Mouse (Mus musculus) hindbrain, embryonic 14.5 days (tissue): ENCODE measurements at regions not wholly inside any gene's neighbourhood (a gene's known extent, or its start where the extent isn't known, plus 50 kb on each side); places are given as distances from the start of the nearest gene placed in this dataset.
A peak's percentile ranks its signal among the peaks of the same experiment; 100 is the strongest.

Experiments
- ATAC-seq: fragments of 200-750 bp; cut with Nextera tagmentation; 2 replicates; pipeline ENCODE4 v1.8.0; 2017; ENCODE audit warnings: moderate number of reproducible peaks, mild to moderate bottlenecking, moderate TSS enrichment, moderate library complexity; ENCODE audit not compliant: low FRiP score
- DNase-seq: peaks from one replicate; pipeline ENCODE4 v3.0.0-alpha.2; 2015; ENCODE audit warnings: low spot score
- H3K27ac ChIP-seq: fragments of 300-500 bp; sonication (generic); 2 replicates; pipeline ENCODE4 v1.5.1; 2014; ENCODE audit warnings: mild to moderate bottlenecking, moderate library complexity
- H3K27me3 ChIP-seq: fragments of 300-500 bp; sonication (generic); 2 replicates; pipeline ENCODE4 v1.6.1; 2014; ENCODE audit warnings: mild to moderate bottlenecking, low read length, mixed read lengths; ENCODE audit not compliant: control insufficient read depth, insufficient read depth
- H3K36me3 ChIP-seq: fragments of 300-500 bp; sonication (generic); replicated peaks from 2 replicates; pipeline ENCODE4 v1.6.1; 2014; ENCODE audit not compliant: control insufficient read depth, insufficient read depth
- H3K4me1 ChIP-seq: fragments of 300-500 bp; sonication (generic); replicated peaks from 2 replicates; pipeline ENCODE4 v1.6.1; 2014; ENCODE audit warnings: antibody characterized with exemption, low read length, mixed read lengths; ENCODE audit not compliant: control insufficient read depth, insufficient read depth
- H3K4me2 ChIP-seq: fragments of 300-500 bp; sonication (generic); replicated peaks from 2 replicates; pipeline ENCODE4 v1.6.1; 2014; ENCODE audit warnings: mild to moderate bottlenecking, moderate library complexity
- H3K4me3 ChIP-seq: fragments of 300-500 bp; sonication (generic); replicated peaks from 2 replicates; pipeline ENCODE4 v1.5.1; 2014; ENCODE audit warnings: mild to moderate bottlenecking, low read length
- H3K9ac ChIP-seq: fragments of 300-500 bp; sonication (generic); 2 replicates; pipeline ENCODE4 v1.6.1; 2014
- H3K9me3 ChIP-seq: fragments of 300-500 bp; sonication (generic); 2 replicates; pipeline ENCODE4 v1.6.1; 2016; ENCODE audit warnings: low read length; ENCODE audit not compliant: control insufficient read depth
- WGBS: fragments of 180-500 bp; shearing (Covaris S2); extraction: QIAGEN DNeasy Blood & Tissue Kit; methylation state at CpG from one replicate; pipeline ENCODE4 v1.1.7; 2014; 5-methylcytosine and 5-hydroxymethylcytosine counted together

DNA sequence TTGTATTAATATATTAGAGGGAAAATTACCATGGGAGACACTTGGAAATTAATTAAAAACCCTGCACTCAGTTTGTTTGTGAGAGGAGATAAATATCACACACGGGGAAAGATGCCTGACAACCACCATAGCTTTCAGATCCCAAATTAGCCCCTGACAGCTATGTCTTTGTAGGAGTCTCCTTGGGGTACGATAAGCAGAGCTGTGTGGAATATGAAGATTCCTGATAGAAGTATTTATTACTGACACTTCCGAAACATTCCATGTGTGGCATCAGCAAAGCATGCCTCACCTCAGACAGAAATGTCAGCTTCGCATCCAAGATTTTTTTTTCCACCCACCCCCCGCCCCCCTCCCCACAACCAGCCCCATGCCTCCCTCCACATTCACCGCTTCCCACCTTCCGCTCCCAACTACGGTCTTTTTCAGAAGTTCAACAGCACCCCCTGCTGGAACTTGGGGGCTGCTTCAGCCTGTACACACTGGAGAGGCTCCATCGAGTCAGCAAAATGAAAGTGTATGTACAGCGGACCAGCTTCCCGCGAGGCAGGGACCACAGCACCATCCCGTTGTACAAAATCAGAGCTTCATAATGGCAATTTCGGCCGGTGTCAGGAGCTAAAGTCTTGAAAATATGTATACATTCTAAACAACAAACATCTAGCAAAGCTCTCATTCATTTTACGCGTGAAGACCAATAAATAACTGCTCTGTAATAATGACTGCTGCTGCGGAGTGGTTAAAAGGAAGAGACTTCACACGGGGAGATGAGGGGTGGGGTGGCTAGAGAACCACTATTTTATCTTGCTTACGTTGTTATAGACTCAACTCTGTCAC is 66.7 kb downstream of the Rwdd3 start:
- WGBS, result 23% methylated on average over 20 of the region's 20 CpGs
- peak overlapping the region; percentile 41; the same call in 1 of the 2 replicates for H3K9ac ChIP-seq
- H3K36me3 ChIP-seq, result no peaks in the 10 kb centered on the region
- peak; percentile 90 for DNase-seq
- peak; percentile 97 for ATAC-seq
- H3K4me1 ChIP-seq, result 0 out of 2 replicates have a peak, but pooled peaks cover 4% of the 10 kb centered on the region
- H3K4me2 ChIP-seq, result peak overlapping the region; percentile 41
- H3K9me3 ChIP-seq, result no peaks in the 10 kb centered on the region
- peak overlapping the region; percentile 47; the same call in 1 of the 2 replicates for H3K27ac ChIP-seq
- no peaks in the 10 kb centered on the region for H3K27me3 ChIP-seq
- no peak overlapping the region for H3K4me3 ChIP-seq

DNA sequence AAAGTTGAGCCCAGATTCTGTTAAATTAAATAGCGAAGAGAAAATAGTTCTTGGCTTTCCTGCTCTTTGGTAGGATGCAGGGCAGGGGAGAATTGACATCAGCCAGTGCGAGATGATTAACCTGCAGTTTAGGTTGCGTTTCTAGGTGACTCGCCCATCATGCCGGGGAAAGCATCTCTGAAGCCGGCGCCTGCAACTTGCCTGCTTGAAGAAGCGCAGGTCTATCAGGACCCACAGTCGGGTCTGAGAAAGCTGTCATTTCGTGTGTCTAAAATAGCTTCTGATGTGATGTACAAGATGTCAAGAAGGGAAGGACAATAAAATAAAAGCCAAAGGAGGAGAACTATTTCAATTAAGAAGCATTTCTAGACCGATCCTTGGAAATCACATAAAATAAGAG is 68.6 kb downstream of the Rwdd3 start:
- 66% methylated on average over 11 of the region's 11 CpGs for WGBS
- H3K4me3 ChIP-seq, result no peak overlapping the region
- no peak for ATAC-seq
- DNase-seq, result no peak
- H3K9me3 ChIP-seq, result no peaks in the 10 kb centered on the region
- 0 out of 2 replicates have a peak overlapping the region, but pooled peaks have one; percentile 2 for H3K4me2 ChIP-seq
- no peak overlapping the region for H3K27ac ChIP-seq
- H3K4me1 ChIP-seq, result 0 out of 2 replicates have a peak, but pooled peaks cover 4% of the 10 kb centered on the region
- no peaks in the 10 kb centered on the region for H3K36me3 ChIP-seq
- H3K27me3 ChIP-seq, result no peaks in the 10 kb centered on the region
- no peak overlapping the region for H3K9ac ChIP-seq

DNA sequence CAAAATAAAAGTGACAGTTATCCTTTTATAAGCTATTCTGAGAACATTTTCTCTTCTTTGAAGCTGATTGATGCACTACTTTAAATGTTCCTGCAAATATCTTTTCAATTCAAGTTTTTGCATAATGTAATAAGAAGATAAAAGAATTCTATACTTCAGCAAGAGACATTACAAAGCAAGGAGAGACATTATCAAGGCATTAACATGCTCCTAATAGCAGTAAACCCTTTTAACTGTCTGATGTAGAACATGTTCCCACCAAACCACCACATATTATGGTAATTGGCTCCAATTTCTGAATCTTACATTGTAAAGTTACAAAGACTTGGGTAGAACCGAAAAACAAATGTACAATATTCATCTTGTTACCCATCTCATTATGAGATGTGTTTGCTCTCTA is 69.4 kb downstream of the Rwdd3 start:
- ATAC-seq (no peak), DNase-seq (no peak)
- H3K27me3 ChIP-seq, result no peaks in the 10 kb centered on the region
- no peaks in the 10 kb centered on the region for H3K36me3 ChIP-seq
- H3K4me1 ChIP-seq, result 0 out of 2 replicates have a peak, but pooled peaks cover 4% of the 10 kb centered on the region
- no peak overlapping the region for H3K27ac ChIP-seq
- no peak overlapping the region for H3K4me2 ChIP-seq
- H3K4me3 ChIP-seq, result no peak overlapping the region
- H3K9ac ChIP-seq, result no peak overlapping the region
- H3K9me3 ChIP-seq, result no peaks in the 10 kb centered on the region
- 89% methylated on average over 1 of the region's 1 CpGs for WGBS

DNA sequence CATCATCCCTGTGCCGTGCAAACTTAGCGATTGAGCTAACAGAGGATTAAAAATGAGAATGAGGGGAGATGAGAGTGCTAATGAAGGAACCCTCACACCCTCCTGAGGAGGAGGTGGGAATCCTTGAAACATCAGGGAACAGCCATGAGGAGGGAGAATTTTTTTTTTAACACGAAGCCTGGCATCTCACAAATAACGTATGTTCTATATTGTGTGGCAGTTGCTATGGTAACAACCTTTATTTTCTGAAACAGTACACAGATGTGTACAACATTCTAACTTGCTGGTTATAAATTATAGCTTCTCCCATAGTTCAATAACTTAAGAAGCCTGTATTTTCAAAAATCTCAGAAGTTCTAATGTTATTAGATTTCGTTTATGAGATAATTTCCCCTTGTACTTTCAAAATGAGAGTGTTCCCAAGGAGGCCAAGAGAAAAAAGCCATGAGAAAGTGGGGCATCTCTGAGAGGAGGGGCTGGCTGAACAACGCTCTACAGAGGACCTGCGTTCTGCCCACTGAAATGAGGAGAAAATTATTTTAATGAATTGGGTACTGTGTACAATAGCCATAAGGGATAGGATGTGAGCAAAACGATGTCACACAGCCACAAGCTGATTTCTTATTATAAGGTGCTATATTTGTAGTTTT is 71.2 kb downstream of the Rwdd3 start:
- no peaks in the 10 kb centered on the region for H3K9me3 ChIP-seq
- H3K27me3 ChIP-seq, result no peaks in the 10 kb centered on the region
- DNase-seq (no peak), ATAC-seq (no peak)
- H3K4me1 ChIP-seq, result 0 out of 2 replicates have a peak, but pooled peaks cover 4% of the 10 kb centered on the region
- H3K27ac ChIP-seq, result no peak overlapping the region
- H3K4me2 ChIP-seq, result no peak overlapping the region
- no peak overlapping the region for H3K4me3 ChIP-seq
- no peak overlapping the region for H3K9ac ChIP-seq
- 59% methylated on average over 8 of the region's 8 CpGs for WGBS
- no peaks in the 10 kb centered on the region for H3K36me3 ChIP-seq

DNA sequence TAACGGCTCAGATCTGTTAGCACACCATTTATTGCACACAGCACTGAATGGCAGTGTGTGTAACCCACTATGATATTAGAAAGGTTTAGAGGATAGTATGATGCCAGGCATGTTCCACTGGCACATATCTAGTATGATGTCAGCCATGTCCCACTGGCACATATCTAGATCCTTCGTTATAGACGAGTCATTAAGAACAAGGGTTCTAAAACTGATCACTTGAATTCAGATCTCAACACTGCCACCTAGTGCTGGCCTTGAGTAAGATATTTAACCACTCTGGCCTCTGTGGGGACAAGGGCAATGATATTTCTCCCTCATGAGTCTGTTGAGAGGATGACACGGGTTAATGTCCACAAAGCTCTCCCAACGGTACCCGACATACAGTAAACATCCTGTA is 78.0 kb downstream of the Rwdd3 start:
- no peak for ATAC-seq
- no peaks in the 10 kb centered on the region for H3K4me1 ChIP-seq
- 49% methylated on average over 6 of the region's 6 CpGs for WGBS

DNA sequence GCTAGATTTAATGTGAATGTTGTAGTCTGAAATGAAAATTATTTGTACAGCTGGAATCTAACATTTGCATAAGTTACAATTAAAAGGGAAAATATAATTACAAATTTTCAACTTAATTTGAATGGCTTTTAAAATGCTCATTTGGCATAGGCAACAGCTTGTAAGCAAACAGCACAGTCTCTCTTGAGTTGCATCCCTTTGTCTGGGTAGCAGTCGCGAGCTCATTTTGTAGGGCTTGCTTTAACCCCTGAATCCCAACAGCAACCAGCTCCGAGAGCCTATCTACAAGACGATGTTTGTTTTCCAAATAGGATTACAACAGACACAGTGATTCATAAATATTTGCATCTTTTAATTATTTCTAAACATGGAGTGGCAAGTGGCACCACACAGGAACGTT is 82.8 kb downstream of the Rwdd3 start:
- Histone ChIP-seq H3K36me3 (no peaks in the 10 kb centered on the region), H3K4me3 (no peak overlapping the region), H3K9me3 (no peaks in the 10 kb centered on the region), H3K4me2 (no peak overlapping the region), H3K27me3 (no peaks in the 10 kb centered on the region), H3K4me1 (no peaks in the 10 kb centered on the region), H3K9ac (no peak overlapping the region), H3K27ac (no peak overlapping the region)
- WGBS, result 71% methylated on average over 5 of the region's 5 CpGs
- ATAC-seq, result no peak
- DNase-seq, result no peak

More for the DNA sequence above, 78.0 kb downstream of the Rwdd3 start:
- peak; percentile 65 for DNase-seq
- Histone ChIP-seq H3K4me2 (no peak overlapping the region), H3K27ac (no peak overlapping the region), H3K4me3 (no peak overlapping the region), H3K27me3 (no peaks in the 10 kb centered on the region), H3K9ac (no peak overlapping the region), H3K9me3 (no peaks in the 10 kb centered on the region), H3K36me3 (no peaks in the 10 kb centered on the region)

DNA sequence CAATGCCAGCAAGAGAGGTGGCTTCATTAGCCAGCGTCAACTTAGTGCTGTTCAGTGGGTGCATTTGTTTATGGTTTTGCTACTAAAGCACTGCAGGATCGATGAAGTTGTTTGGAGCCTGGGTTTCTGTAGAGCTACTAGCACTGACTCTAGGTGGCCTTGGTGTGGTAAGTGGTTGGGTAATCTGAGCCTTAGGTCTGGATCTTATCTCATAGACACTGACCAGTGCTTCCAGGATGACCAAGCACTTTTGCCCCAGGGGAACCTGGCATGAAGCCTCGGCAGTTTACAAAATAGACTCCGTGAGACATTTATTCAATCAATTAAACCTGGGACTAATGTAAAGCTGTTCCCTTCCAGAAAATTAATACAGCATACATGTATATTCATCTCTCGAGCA is 102.8 kb downstream of the Rwdd3 start:
- 86% methylated on average over 5 of the region's 5 CpGs for WGBS

DNA sequence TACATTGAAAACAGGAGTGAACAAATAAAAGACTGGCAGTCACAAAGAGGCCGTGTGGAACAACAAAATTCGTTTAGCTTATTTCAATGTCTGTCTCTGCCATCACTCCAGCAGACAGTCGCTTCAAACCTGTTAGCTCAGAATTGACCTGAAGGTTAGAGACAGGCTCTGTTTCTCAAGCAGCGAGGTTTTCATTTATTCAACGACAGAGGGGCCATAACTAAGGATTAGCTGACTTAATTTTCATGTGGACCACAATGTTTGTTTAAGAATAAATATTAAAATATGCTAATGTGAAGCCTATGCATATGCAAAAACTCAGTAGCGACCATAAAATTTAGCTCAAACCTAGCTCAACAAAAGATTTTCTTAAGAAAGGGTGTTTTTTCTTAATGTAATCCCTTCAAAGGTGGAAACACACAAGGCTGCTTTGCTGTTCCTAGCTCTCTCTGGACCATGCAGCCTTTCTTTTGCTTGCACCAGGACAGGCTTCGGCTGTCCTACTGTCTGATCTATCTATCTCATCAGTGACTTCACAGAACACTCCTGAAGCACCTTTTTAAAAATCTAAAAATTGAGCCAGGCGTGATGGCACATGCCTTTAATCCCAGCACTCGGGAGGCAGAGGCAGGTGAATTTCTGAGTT is 135.5 kb downstream of the Rwdd3 start:
- DNase-seq, result no peak

More for the DNA sequence above, 102.8 kb downstream of the Rwdd3 start:
- Histone ChIP-seq H3K27ac (no peak overlapping the region), H3K9ac (no peak overlapping the region), H3K36me3 (no peaks in the 10 kb centered on the region), H3K27me3 (no peaks in the 10 kb centered on the region), H3K9me3 (no peaks in the 10 kb centered on the region), H3K4me2 (no peak overlapping the region), H3K4me1 (no peaks in the 10 kb centered on the region), H3K4me3 (no peak overlapping the region)
- no peak for DNase-seq
- no peak for ATAC-seq

DNA sequence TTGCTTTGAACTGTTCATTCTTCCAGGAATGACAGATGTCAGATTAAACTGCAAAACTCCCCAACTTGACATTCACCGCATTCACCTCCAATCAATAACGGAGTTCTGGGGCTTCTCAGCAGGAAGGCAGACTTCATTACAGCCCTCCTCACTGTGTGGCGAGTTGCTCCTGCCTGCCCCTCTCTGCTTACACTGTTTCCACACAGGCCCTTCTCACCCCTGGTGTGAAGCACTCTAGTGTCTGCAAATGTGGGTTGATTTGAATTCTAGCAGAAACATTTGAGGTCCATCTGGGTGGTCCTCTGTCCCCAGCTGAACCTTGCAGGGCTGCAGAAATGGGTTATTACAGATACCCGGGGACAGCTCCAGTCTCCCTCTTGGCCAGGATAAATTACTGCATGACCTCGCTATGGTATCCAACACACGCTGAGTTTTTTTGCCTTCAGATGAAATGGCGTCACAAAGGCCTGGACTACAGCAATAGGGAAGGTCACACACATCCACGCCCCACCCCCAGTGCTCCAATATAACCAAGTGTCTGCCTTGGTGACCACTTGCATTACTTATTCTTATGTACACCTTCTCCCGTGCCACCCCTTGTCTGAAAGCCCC is 145.8 kb downstream of the Rwdd3 start:
- Histone ChIP-seq H3K9ac (no peak overlapping the region), H3K27ac (no peak overlapping the region), H3K4me2 (no peak overlapping the region), H3K4me1 (peaks cover 7% of the 10 kb centered on the region), H3K27me3 (no peaks in the 10 kb centered on the region), H3K4me3 (no peak overlapping the region), H3K9me3 (no peaks in the 10 kb centered on the region), H3K36me3 (no peaks in the 10 kb centered on the region)
- WGBS, result 41% methylated on average over 9 of the region's 9 CpGs
- no peak for ATAC-seq
- DNase-seq, result no peak

More for the DNA sequence above, 135.5 kb downstream of the Rwdd3 start:
- 56% methylated on average over 9 of the region's 9 CpGs for WGBS
- no peak overlapping the region for H3K9ac ChIP-seq
- H3K36me3 ChIP-seq, result no peaks in the 10 kb centered on the region
- H3K9me3 ChIP-seq, result no peaks in the 10 kb centered on the region
- no peaks in the 10 kb centered on the region for H3K4me1 ChIP-seq
- no peak overlapping the region for H3K27ac ChIP-seq
- H3K27me3 ChIP-seq, result no peaks in the 10 kb centered on the region
- H3K4me2 ChIP-seq, result no peak overlapping the region
- ATAC-seq, result no peak
- H3K4me3 ChIP-seq, result no peak overlapping the region
